Mouse (Mus musculus) testis, adult 2 months (tissue): ENCODE results near the gene Cntn5.

ENCODE experiments used
- CTCF ChIP-seq: fragments of 200-500 bp; IDR thresholded peaks from 2 replicates; pipeline ENCODE4 v1.5.1; 2012; ENCODE audit warnings: low read depth, mild to moderate bottlenecking, inconsistent platforms, low read length, moderate library complexity; ENCODE audit not compliant: control insufficient read depth, insufficient read depth, insufficient replicate concordance
- POLR2A ChIP-seq: fragments of 200-500 bp; IDR thresholded peaks from 2 replicates; pipeline ENCODE4 v1.6.1; 2012; ENCODE audit warnings: low read depth, mild to moderate bottlenecking, inconsistent platforms, low read length, moderate library complexity; ENCODE audit not compliant: control insufficient read depth

GRCm38 (mm10) chr9:9779646-9780045 lies 1124.9 kb downstream of the Cntn5 start:
- TF ChIP-seq CTCF (no peak), POLR2A (no peak)
